Mouse (Mus musculus): Measurements from ENCODE around the gene Tnf.

DNA sequence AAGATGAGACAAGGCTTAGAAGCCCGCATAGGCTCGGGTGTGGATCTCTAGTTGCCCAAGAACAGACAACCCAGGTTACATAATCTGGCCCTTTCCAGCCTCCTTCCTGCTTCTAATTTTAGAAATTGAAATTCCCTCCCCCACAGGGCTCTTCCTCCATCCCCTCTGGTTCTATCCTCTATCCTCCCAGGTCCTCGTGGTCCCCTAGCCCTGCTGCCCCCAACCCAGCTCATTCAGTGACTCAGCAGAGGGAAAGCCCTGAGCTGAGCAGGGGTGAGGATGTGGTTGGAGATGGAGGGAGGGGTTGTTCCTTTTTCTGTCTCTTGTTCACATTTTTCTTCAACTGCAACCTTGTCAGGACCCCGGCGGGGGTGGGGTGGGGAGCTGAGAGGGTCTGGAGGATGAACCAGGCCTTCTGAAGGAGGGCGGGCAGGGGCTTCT is 17.8 kb upstream of the Tnf start:
- no peak for TF ChIP-seq CTCF (conservative IDR thresholded peaks at IDR 0.05; ENCODE audit: low read length)
- no peak for TF ChIP-seq POU5F1 (IDR thresholded peaks at IDR 0.05; ENCODE audit: borderline replicate concordance, low read length)

Measured in E14TG2a.4 (cell line).